Mouse (Mus musculus) adrenal gland, postnatal 4 days (tissue): ENCODE data around the gene Zcchc24. TPM values are rescaled to one million over a fixed set of nuclear protein-coding genes. Genes with fewer than 3 reads are reported as not detected.

Source experiments
- DNase-seq, 2 experiments: peaks; one replicate each; pipeline ENCODE4 v3.0.0; 2021 to 2022; ENCODE audit warnings: low spot score in 2 of 2, mixed read lengths in 2 of 2
- total RNA-seq, 2 experiments: library from RNA; stranded (reverse); gene quantifications; 2 replicates each; pipeline ENCODE4 v1.2.3; 2021

Gene Zcchc24
- total RNA-seq, 2 experiments from 2014 or later = 30.2 to 34.7 TPM

DNA sequence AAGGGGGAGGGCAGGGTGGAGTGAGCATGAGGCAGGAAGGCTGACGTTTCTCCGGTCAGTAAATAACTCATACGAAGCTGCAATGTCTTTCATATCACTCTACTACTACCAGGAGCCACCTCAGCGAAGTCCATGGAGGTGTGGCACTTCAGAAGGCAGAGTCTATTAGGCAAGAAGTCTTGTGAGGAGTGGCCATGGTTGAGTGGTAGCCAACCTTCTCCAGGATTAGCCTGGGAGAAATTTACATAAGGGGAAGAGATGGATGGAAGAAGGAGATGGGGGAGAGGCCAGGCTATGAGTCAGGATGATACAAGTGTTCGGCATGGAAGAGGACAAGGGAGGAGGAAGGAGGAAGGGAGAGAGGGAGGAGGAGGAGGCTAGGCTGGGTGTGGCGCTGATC, 86.8 kb downstream of the Zcchc24 start:
- DNase-seq = no peak

DNA sequence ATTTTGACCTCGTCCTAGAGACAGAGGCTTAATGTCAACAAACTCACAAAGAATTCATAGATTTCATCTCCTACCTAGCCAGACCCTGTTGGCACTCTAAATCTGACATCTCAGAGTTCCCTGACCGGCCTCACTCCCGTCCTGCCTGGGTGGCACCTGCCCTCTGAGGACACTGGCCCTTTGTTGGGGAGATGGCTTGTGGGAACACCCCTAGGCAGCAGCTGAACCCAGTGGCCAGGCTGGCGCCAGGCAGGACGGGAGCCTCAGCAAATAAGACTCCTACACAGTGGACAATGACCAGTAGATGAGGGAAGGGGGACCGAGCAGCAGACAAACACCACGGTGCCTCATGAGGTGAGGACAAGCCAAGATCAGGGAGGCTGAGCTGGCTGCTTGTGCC, 89.2 kb downstream of the Zcchc24 start:
- no peak for DNase-seq

DNA sequence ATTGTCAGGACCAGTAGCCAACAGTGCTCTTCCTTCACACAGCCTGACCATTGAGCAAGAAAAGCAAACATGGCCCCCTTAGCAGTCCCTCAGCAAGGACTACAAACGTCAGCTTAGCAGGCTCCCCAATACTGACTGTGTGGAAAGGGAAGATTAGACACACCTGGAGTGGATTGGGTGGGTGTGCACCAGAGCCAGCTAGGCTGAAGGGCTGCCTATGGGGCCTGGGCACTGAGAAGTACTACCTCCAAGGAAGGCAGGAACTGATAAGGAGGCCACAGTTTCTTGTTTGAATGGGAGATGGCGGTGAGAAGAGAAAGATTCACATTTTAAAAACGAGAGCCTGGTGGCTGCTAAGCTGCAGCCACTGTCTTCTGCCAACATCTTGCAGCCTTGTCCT, 101.3 kb downstream of the Zcchc24 start:
- no peak for DNase-seq

DNA sequence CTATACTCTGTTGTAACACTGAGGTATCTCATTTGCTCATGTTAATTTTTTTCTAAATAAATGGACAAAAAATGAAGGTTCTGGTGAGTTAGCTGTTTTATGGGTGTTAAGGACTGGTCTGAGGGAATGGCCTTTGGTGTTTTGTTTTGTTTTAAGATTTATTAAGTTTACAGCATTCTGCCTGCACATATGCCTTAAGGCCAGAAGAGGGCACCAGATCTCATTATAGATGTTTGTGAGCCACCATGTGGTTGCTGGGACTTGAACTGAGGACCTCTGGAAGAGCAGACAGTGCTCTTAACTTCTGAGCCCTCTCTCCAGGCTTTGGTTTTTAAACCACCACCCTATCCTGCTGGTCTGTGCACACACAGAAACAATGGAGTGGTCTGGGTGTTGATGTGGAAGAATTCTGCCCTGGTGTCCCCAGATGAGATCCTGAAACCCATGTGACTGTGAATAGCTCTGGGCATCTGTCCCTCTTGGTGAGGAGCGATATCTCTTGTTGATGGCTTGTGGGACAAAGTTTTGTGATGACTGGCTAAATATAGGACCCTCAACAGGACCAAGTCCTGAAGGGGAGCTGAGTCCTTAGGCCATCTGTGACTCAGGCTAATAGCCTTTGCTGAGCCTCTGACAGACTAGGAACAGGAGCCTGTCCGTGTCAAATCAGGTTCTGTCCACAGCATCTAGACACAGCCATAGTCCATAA, 102.0 kb downstream of the Zcchc24 start:
- DNase-seq = no peak

DNA sequence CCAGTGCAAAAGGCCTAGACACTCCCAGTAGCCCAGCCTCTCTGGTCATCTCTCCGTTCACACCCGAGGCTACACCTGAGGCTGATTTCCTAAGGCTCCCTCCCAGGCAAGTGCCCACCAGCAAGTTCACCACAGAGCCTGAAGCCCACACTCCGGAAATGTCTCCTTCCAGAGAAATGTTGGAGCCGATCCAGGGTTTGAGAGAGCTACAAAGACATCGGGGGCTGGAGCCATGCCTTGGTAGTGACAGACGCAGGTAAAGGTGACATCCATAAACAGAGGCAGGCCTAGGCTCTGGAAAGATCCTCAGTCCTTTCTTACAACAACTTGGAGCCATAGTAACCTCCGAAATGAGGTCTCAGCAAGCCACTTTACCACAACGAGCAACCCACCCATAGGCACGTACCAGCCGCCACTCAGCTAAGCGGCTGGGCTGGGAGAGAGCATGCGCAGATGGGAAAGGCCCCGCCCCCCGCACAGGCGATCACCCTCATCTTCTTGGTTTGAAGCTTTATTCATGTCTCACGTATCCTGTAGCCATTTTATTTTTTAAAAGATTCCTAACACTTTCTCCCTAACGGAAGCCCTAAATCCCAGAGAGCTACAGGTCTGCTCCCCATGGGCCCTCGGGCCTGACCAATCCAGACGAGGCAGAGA, 103.4 kb downstream of the Zcchc24 start:
- no peak for DNase-seq

DNA sequence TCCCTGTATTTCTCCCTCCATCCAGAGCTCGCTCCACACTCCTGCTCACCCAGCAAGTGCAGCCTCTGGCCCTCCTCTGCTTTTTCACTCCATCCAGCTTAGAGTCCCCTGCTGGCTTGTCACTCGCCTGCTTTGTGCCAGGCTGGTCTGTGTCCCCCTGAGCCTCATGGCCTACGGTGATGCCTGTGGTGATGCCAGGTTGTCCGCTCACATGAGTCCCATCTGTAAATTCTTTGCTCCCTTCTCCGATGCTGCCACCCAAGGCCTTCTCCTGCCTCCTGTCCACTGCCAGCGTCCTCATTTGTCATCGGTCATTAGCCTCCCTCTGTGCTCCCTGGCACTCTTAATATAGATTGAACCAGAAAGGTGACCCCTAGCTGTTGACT, 104.5 kb downstream of the Zcchc24 start:
- DNase-seq = no peak

DNA sequence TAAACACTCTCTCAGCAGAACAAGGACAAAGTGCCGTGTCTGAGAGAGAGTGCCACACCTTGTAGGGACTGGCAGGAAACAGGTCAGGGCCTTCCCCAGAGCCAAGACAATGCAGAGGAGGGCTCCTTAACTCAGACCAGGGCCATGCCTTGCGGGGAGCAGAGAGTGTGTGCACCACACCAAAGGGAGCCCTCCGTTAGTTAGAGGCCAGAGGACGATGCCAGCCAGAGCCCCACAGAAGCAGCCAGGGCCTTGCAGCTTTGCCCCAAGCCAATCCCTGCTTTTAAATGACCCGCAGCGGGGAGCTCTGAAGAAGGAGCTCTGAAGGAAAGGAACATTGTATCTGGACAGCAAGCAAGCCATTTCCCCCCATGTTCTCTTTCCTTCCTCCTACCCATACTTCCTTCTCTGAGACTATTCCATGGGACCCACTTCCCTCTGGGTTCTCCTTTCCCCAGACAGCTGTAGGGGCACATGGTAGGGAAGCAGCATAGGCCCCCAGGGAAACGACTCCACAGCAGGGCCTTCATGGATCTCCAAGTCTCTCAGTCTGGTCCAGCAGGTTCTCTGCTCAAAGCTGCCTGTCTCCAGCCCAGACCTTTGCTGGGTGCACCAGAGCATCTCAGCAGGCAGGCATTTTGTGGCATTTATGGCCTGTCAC, 105.1 kb downstream of the Zcchc24 start:
- DNase-seq = no peak

Other genes with a start within 250 kb of the Zcchc24 start
- 10 to 100 TPM; 35.2 to 38.8 TPM for gene Ppif, start 74.9 kb downstream of the Zcchc24 start, total RNA-seq
- 10 to 100 TPM; 54.9 to 58.8 TPM for gene Anxa11, start 73.1 kb upstream of the Zcchc24 start, total RNA-seq
- 1 to 10 TPM; 1.7 to 2.4 TPM for gene Plac9a, start 134.1 kb upstream of the Zcchc24 start, total RNA-seq
- gene Tmem254a, start 158.6 kb upstream of the Zcchc24 start, total RNA-seq = 1 to 10 TPM; 6.2 to 7.2 TPM
- not detected for gene Cphx1, start 169.3 kb upstream of the Zcchc24 start, total RNA-seq
- 1 to 10 TPM; 2.5 to 2.8 TPM for gene Duxbl1, start 209.5 kb upstream of the Zcchc24 start, total RNA-seq